Mouse (Mus musculus) right cerebral cortex, postnatal 4 days (tissue): ENCODE data around the gene Inpp4b.

Experiments
- DNase-seq: peaks from one replicate; pipeline ENCODE4 v3.0.0-alpha.2; 2022

Gene Inpp4b

GRCm38 (mm10) chr8:81736103-81736502, 393.7 kb downstream of the Inpp4b start:
- DNase-seq, result no peak

- no peak for DNase-seq
Observed at GRCm38 (mm10) chr8:81742588-81742987, 400.2 kb downstream of the Inpp4b start.

GRCm38 (mm10) chr8:81743040-81743439, 400.7 kb downstream of the Inpp4b start:
- DNase-seq, result no peak

GRCm38 (mm10) chr8:81745439-81745838, 403.1 kb downstream of the Inpp4b start:
- DNase-seq, result no peak

GRCm38 (mm10) chr8:81751159-81751558, 408.8 kb downstream of the Inpp4b start:
- DNase-seq, result no peak

- no peak for DNase-seq
Observed at GRCm38 (mm10) chr8:81756663-81757062, 414.3 kb downstream of the Inpp4b start.

GRCm38 (mm10) chr8:81757580-81758144, 415.3 kb downstream of the Inpp4b start:
- DNase-seq, result no peak

GRCm38 (mm10) chr8:81761466-81761865, 419.1 kb downstream of the Inpp4b start:
- no peak for DNase-seq

GRCm38 (mm10) chr8:81766033-81766432, 423.7 kb downstream of the Inpp4b start:
- DNase-seq, result no peak

GRCm38 (mm10) chr8:81767411-81768312, 425.3 kb downstream of the Inpp4b start:
- no peak for DNase-seq

- DNase-seq, result no peak
Observed at GRCm38 (mm10) chr8:81768313-81768675, 425.9 kb downstream of the Inpp4b start.

GRCm38 (mm10) chr8:81768731-81769445, 426.5 kb downstream of the Inpp4b start:
- DNase-seq, result no peak

- DNase-seq, result no peak
Observed at GRCm38 (mm10) chr8:81770603-81771276, 428.4 kb downstream of the Inpp4b start.

- no peak for DNase-seq
Observed at GRCm38 (mm10) chr8:81772855-81773254, 430.5 kb downstream of the Inpp4b start.

GRCm38 (mm10) chr8:81773305-81773965, 431.1 kb downstream of the Inpp4b start:
- no peak for DNase-seq

- no peak for DNase-seq
Observed at GRCm38 (mm10) chr8:81774010-81774409, 431.7 kb downstream of the Inpp4b start.

GRCm38 (mm10) chr8:81774454-81774853, 432.1 kb downstream of the Inpp4b start:
- DNase-seq, result no peak

GRCm38 (mm10) chr8:81776516-81777237, 434.3 kb downstream of the Inpp4b start:
- DNase-seq, result no peak

- no peak for DNase-seq
Observed at GRCm38 (mm10) chr8:81777704-81778103, 435.3 kb downstream of the Inpp4b start.

GRCm38 (mm10) chr8:81779440-81779839, 437.1 kb downstream of the Inpp4b start:
- no peak for DNase-seq

- no peak for DNase-seq
Observed at GRCm38 (mm10) chr8:81780166-81780565, 437.8 kb downstream of the Inpp4b start.
